Mouse (Mus musculus) c-Kit-positive CD71-negative TER-119-negative erythroid progenitor cells, embryonic 14.5 days (primary cell): ENCODE measurements around the gene Pdcd2l.
"Not testable (repeated sequence)": the region's sequence is repeated elsewhere in the genome, so short reads cannot be mapped to it uniquely, and the experiment has no call there.

Experiments
- DNase-seq: peaks from one replicate; pipeline ENCODE4 v3.0.0-alpha.2; 2013; ENCODE audit warnings: low read depth

Gene Pdcd2l

DNA sequence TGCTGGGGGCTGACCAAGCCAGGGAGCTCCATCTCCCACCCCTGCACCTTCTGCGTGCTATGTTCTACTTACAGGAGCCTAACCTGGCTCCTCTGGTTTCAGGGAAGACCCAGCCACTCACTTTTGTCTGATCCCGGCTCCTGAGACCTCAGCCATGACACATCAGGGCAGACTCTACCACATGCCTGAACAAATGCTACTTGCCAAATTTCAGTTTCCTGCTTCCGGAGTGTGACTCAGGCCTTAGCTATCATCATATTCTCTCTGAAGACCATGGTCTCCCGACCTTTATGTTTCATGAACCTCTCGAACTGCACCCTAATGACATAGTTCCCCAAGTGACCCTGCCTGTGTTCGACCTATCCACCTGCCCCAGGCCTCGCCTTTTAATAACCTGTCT, 16.8 kb upstream of the Pdcd2l start:
- no peak for DNase-seq

GRCm38 (mm10) chr7:34208027-34208745, 11.7 kb upstream of the Pdcd2l start:
- DNase-seq = no peak

DNA sequence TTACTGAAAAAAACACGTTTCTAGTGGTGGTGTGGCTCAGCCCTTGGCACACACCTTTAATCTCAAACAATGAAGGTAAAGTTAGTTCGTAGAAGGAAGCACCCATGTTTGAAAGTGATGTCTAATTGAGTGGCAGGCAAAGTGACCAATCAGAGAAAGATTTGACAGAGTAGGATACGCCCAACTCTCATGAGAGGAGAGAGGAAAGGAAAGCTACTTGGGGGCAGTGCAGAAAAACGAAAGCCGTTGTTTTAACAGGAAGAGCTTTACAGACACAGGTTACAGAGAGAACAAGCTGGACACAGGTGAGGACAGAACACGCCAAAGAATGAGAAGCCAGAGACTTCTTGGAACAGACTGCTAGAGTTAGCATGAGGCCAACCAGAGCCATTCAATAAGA, 9.9 kb upstream of the Pdcd2l start:
- no peak for DNase-seq

GRCm38 (mm10) chr7:34202147-34202546, 5.7 kb upstream of the Pdcd2l start:
- not testable (repeated sequence) for DNase-seq

DNA sequence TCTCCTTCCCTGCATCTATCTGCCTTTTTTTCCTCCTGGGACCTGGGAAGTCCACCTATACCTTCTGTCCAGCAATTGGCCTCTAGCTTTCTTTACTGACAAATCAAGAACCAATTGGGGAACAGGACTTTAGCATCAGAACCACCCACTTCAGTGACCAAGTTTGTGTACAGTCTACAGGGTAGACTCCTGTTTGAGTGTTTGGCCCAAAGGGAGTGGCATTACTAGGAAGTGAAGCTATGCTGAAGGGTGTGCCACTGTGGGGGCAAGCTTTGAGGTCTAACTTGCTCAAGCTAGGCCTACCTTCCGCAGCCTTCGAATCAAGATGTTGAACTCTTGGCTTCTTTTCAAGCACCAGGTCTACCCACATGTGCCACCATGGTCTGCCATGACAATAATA, 4.4 kb upstream of the Pdcd2l start:
- DNase-seq = no peak

- DNase-seq = peak; percentile 56
Measured at GRCm38 (mm10) chr7:34198346-34198745, 1.9 kb upstream of the Pdcd2l start.

DNA sequence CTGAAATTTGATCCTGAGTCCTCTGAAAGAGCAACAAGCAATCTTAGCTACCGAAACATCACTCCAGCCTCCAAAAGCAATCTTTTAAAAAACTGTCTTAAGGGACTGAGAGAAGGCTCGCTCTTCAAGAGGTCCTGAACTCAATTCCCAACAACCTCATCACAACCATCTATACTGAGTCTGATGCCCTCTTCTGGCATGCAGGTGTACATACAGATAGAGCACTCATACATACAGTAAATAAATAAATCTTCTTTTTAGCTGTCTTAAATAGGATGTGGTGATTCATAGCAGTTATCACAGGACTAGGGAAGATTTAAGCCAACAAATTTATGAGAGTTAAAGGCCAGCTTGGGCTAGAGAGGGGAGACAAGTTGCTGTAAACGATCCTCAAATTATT, 829 bp downstream of the Pdcd2l start:
- DNase-seq = no peak

DNA sequence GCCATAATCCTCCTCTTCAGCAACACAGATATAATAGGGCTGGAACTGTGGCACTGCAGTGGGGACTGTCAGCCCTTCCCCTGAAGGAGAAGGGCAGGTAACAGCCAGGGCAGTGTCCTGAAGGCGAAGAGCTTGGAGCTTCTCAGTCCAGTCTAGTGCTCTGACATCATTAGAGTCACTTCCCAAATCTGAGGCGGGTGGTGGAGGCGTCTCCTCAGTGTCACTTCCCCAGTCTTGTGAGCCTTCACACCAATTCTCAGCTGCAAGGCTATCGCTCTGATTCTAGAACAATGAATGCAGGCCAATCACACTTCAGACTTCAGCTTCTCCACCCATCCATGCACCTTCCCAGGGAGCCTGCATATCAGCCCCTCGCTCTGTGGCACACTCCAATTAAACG, 3.6 kb downstream of the Pdcd2l start:
- no peak for DNase-seq

GRCm38 (mm10) chr7:34189376-34189989, 7.0 kb downstream of the Pdcd2l start:
- DNase-seq = no peak

- DNase-seq = no peak
Measured at GRCm38 (mm10) chr7:34183794-34184193, 12.7 kb downstream of the Pdcd2l start.

DNA sequence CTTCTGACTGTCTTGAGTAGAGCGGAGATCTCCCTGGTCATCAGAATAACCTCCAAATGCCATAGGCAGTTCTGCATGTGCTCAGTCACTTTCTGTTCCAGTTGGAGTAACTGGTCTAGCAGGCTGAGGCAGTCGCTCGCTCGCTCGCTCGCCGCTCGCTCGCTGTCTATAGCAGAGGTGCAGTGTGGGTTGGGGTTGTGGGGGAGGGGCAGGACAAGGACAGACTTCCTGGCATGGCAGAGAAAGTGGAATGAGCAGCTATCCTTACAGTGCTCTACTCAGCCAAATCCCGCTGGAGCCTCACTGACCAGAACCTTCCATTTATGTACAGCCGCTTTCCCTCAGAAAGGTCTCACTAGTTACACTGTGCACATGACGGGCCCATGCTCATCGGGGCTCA, 13.1 kb downstream of the Pdcd2l start:
- no peak for DNase-seq

GRCm38 (mm10) chr7:34176241-34176640, 20.2 kb downstream of the Pdcd2l start:
- DNase-seq = not testable (repeated sequence)

GRCm38 (mm10) chr7:34172251-34172650, 24.2 kb downstream of the Pdcd2l start:
- no peak for DNase-seq

DNA sequence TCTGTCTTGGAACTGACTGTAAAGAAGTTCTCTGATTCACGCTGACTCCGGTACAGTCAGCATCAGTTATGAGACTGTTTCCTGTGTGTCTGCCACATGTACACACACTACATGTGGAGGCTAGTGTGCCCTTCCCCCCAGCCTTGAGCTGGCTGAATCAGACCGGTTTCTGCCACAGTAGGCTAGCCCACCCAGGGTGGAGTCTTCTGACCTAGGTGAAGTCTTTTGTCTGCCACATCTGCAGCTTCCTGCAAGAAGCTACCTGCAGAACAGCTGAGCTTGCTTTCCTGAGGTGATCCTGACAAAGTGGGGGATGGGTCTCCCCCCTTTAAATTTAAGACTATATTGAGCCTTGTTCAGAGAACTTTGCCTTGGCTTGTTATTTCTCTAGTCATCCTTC, 27.0 kb downstream of the Pdcd2l start, which contains the start of gene Uba2:
Gene Uba2 (minus strand): TSS at position 146 of the 400 bp plus-strand sequence.
- no peak for DNase-seq

DNA sequence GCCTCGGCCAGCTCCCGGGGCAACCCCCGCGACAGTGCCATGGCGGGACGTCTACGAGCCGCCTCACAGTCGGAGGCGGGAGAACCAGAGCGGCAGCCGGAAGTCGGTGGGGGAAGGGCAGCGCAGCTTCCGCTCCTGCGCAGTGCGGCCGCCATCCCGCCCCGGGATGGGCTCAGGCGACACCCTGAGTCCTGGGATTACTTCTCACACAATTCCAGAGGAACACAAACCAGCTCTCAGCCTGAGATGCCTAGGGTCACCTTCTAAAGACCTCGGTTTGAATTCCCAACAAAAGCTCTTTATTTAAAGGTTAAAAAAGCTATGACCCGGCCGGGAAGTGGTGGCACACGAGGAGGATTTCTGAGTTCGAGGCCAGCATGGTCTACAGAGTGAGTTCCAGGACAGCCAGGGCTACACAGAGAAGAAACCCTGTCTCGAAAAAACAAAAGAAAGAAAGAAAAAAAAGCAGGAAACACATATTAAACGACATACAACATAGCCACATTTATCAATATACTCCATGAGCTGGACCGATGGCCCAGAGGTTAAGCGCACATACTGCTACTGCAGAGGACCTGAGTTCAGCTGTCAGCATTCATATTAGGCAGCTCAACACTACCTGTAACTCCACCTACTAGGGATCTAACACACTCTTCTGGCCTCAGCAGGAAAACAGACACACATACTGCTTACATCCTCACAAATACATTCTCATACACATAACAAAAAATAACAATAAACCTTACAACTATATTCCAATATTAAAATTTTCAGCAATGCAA, 27.8 kb downstream of the Pdcd2l start:
- DNase-seq = peak; percentile 60

DNA sequence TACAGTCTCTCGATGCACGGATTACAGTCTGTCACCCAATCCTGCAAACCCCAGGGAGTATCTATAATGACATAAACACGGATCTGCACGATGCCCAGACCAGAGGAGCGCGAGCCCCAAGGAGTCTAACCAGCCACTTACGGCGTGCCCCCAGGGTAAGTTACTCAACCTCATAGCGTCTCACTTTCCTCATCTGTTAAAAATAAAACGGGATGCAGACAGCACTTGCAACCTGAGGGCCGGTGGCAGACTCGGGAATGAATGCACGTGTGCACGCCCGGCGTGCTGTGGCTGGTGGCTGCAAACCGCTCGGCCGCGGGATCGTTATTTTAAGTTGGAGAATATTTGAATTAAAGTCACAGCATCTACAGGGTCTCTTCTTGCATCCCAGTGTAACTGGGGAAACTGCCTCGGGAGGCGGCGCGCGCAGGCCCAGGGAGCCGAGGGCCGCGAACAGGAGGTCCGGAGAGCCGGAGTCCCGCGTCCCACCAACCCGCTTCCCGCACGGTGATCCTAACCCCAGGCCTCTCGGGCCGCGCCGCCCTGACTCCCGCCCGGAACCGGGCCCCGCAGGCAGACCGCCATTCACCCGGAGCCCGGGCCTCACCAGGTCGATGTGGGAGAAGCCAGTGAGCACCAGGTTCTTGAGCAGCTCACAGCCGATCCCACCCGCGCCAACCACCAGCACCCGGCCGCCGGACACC, 28.5 kb downstream of the Pdcd2l start:
- DNase-seq = no peak

GRCm38 (mm10) chr7:34166850-34167249, 29.6 kb downstream of the Pdcd2l start:
- DNase-seq = peak; percentile 71

DNA sequence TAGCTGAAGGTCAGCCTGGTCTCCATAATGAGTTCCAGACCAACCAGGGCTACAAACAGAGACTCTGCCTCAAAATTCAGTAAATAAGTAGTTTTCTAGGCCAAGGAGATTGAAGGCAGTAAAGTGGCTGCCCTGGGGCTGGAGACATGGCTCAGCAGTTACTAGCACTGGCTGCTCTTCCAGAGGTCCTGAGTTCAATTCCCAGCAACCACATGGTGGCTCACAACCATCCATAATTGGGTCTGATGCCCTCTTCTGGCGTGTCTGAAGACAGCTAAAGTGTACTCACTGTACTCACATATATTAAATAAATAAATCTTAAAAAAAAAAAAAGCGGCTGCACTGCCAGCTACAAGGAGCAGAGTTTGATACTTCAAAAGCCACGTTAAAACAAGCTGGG, 30.5 kb downstream of the Pdcd2l start:
- DNase-seq = no peak

DNA sequence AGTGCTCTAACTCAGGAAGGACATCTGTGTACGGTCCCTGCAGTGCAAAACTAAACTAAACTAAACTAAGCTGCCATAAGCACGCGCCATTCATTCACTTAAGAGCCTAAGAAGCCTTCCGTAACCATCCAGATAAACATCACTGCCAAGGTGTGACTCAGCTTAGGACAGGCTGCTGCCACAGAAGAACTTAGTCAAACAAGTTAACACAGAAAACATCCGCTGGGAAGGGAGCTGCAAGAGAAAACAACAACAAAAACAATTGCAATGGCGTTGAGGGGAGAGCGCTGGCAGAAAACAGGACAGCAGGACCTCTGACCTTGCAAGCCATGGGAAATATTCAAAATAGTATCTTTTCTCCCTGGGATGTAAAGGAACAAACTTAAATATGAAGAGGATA, 31.8 kb downstream of the Pdcd2l start:
- no peak for DNase-seq

- DNase-seq = no peak
Measured at GRCm38 (mm10) chr7:34159167-34159566, 37.3 kb downstream of the Pdcd2l start.

DNA sequence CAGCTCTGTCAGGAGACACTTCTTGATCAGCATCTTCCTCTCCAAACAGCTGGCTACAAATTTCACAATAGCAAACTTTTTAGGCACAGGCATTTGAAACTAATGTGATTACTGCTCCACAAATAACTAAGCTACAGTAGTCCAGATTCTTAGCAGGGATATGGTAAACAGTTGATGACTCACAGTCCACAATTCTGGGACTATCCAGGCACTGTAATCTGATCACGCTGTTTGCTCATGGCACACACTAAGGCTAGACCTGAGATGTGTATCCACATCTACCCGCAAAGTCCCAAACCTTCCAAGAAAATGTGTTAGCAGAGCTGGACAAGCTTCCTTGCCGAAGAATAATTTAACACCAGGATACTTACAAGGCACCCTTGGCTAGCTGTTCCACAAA, 38.5 kb downstream of the Pdcd2l start:
- no peak for DNase-seq

DNA sequence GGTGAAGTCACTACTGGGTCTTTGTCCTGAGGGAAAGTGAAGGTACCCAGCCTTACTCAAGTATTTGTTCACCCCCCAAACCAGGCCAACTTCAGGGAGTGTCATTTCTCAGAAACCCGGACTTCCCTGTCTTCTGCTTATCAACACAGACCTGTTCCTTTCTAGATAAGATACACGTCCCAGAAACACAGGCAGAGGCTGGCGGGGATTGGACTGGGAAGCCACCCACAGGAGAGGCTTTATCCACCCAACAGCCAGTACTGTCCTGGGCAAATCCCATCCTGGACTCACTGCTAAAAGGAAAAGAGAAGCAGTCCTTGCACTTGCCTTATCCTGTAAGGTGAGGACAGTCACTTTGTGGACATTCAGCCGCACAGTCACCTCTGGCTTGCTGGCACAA, 49.3 kb downstream of the Pdcd2l start:
- no peak for DNase-seq
